Mouse (Mus musculus): ENCODE data around the gene Mex3b.

DNA sequence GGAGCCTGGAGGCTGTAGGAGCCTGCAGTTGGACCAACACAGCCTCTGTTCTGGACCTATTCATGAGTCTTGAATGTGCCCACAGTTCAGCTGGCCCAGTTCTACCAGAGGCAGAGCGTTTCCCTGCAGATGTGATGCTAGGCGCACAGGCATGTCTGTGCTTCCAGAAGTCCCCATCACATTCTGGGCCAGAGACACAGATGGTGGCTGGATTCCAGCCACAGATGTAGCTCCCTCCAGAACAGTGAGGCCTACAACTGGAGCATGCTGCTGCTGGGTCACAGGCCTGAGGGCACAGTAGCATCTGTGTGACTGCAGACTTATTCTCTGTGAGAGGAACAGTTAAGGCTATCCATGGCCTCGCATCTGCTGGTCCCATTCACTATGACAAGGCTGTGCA, 16.4 kb upstream of the Mex3b start:
- TF ChIP-seq ZKSCAN1 (IDR thresholded peaks at IDR 0.05; ENCODE audit: borderline replicate concordance, low read depth, low read length) (no peak), SIN3A (IDR thresholded peaks at IDR 0.05; ENCODE audit: low read length) (no peak), MYC (IDR thresholded peaks at IDR 0.05; ENCODE audit: low read depth, low read length) (no peak), EP300 (IDR thresholded peaks at IDR 0.05; ENCODE audit: low read length) (no peak), MAX (IDR thresholded peaks at IDR 0.05; ENCODE audit: low read length) (no peak), E2F4 (IDR thresholded peaks at IDR 0.05; ENCODE audit: insufficient replicate concordance, low read depth, low read length) (no peak), MEF2A (IDR thresholded peaks at IDR 0.05; ENCODE audit: borderline replicate concordance, low read depth, low read length) (no peak), CTCF (conservative IDR thresholded peaks at IDR 0.05 in 1 of 2, IDR thresholded peaks at IDR 0.05 in 1 of 2; ENCODE audit: low read depth in 2 of 2, low read length in 2 of 2) (no peak)

All from CH12.LX (cell line).